Mouse (Mus musculus) heart, postnatal 10 days (tissue): ENCODE measurements around the gene Dmac2. TPM values are rescaled to one million over a fixed set of nuclear protein-coding genes. Genes with fewer than 3 reads are reported as not detected.
"Not testable (repeated sequence)": the region's sequence is repeated elsewhere in the genome, so short reads cannot be mapped to it uniquely, and the experiment has no call there.

Experiments used
- DNase-seq, 2 experiments: peaks; one replicate each; pipeline ENCODE4 v3.0.0; 2021
- intact Hi-C: fragments of 180-260 bp; cut with DNase I; formaldehyde crosslinking; loops from one replicate; pipeline ENCODE4 v1.15.1; 2025
- total RNA-seq, 2 experiments: library from RNA; stranded (reverse); gene quantifications; 2 replicates each; pipeline ENCODE4 v1.2.3; 2021

Gene Dmac2
- 10 to 100 TPM; 52.4 to 52.9 TPM for total RNA-seq

DNA sequence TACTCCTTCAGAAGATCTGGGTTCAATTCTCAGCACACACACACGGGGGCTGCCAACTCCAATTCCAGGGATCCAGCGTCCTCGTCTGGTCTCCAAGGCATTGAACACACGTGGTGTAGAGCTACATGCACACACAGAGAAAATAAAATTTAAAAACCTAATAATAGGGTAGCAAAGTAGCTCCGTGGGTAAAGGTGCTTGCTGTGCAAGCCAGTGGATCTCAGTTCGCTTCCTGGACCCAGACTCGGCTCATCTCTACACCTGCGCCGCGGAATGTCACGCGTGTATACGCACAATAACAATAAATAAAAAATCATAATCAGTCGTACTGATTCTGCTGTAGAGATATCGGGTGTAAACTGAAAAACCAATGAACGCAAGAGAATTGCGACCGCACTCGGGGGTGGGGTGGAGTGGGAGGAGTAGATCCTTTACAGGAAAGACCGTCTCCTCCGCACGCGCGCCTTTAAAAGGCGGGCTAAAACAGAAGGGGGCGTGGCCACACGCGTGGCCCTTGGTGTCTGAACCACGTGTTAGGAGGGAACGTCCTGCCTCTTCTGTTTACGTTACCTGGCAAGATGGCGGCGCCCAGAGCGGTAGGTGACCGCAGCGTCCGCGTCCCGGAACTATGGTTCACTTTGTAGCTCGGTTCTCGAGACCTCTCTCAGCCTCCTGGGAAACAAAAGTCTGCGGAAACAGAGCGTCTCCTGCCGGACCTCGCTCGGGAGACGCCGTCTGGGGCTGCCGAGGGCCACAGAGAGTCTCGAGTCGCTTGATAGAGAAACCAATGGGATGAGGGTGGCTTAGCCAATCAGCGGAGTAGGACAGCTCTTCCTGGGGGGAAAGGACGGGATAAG, at the start of gene Dmac2:
TSS of gene Dmac2 (plus strand) at position 550 of the 857 bp plus-strand sequence.
- peak; percentile 95 to 96 for DNase-seq
- intact Hi-C loops: no loop called here

DNA sequence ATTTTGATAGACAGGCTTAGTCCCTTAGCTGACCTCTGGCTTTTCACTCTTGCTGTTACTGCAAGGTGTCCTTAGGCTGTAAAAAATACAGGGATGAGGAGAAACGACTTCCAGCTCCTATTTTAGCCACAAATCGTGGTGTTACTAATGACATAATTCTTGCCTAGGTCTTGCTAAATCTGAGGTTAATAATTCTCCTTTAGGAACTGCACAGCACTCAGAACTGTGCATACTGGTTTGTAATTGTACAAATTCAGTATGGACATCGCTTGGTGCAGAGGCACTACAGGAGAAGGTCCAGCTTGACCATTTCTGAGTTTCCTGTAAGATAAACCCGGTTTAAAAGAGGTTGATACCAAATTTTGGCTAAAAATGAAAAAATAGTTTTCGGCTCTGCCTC, 45.4 kb upstream of the Dmac2 start:
- DNase-seq, intact Hi-C loops: not testable (repeated sequence)

DNA sequence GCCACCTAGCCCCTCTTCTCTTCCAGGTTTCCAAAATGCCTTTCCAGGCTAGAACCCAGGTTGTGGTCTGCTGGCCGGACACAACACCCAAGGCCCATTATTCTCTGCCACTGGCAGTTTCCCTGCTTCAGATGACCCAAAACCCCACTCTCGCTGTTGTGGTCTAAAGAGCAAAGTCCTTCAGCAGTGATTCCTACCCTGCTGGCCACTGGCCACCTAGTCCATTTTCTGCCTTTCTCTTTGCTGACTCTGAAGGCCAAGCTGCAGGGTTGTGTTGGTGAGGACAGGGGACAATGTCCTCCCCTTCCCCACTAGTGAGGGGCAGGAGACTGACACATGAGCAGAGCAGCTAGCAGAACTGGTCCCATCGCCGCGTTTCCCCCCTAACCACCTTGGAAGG, 44.1 kb upstream of the Dmac2 start:
- intact Hi-C loops: loop anchor here (5.0 kb wide), 1 partner anchor 738 kb away; no protein-coding TSS in a partner anchor
- no peak for DNase-seq

DNA sequence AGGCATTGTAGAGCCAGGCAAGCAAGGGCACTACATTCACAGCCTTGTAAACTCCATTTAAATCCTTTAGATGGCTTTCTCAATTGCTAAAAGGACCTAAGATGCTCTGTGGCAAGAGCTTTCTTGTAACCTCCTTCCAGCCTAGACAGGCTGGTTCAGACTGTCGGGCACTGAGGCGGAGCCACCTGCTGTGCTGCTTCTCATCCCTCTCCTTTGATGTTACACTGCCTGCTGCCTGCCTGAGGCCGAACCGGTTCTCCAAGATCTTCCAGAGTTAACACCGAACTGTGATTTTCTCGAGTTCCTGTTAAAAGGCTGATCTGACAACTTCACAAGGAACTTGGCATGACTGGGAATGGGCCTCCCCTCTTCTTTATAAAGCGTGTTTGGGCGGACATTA, 43.3 kb upstream of the Dmac2 start:
- no peak for DNase-seq
- intact Hi-C loops: loop anchor here (5.0 kb wide), 1 partner anchor 739 kb away; no protein-coding TSS in a partner anchor

DNA sequence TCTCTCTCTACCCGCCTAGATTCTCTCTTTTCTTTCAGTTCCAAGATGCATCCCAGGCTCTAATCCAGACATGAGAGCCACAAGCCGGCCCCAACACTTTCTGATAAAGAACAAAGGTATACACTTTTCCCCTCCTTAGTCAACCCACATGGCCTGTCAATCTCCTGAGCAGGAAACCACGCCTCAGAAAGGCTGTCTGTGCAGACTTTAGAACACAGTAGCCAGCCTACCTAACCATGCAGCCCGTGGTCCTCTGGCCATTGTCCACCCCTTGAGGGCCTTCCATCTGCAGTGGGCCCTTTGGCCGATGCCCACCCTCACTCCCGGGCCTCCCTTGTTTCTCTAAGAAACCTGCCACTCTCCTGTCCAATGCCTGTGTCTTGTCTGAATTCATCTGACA, 42.9 kb upstream of the Dmac2 start:
- DNase-seq: not testable (repeated sequence)
- intact Hi-C loops: loop anchor here (5.0 kb wide), 1 partner anchor 739 kb away; no protein-coding TSS in a partner anchor

DNA sequence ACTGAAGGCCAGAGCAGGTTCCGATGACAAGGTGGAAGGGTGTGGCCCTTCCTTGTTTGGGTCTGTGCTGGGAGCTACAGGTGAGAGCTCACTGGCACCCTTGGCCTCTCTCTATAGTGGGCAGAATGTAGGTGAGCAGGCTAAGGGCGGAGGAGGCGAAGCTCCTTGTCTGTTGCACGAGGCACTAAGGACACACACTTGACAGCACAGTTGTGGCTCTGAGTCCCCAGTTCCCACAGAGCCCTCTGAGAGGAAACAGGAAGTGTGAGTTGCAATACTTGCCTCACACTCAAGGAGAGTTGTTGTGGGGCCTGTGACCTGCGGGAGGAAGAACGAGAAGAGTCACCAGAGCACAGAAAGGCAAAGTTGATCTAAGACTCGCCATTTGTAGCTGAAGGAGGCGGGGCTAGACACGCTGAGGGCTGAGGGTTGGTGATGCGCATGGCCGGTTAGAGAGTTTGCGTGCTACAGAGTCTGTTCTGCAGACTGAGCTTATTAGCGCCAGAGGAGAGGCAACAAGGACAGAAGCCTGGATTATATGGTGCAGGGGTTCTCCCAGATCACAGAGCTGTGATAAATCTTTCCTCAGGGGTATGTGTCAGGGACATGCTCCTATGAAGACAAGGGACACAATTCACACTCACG, 42.3 kb upstream of the Dmac2 start:
- DNase-seq: not testable (repeated sequence)
- intact Hi-C loops: loop anchor here (5.0 kb wide), 1 partner anchor 740 kb away; no protein-coding TSS in a partner anchor

DNA sequence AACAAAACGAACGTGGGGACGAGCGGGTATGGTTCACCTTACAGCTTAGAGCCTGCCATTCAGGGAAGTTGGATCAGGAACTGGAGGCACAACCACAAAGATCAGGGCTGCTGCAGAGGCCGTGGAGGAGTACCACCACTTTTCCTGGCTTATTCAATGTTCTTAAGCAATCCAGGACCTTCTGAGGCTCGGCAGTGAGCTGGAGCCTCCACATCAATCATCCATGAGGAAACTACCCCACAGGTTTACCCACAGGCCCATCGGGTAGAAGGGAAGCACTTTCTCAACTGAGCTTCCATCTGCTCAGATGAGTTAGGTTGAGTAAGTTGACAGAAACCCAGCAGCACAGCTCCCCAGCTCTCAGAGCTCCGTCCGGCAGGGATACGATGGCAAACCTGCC, 39.8 kb upstream of the Dmac2 start:
- intact Hi-C loops: loop anchor here (5.0 kb wide), 1 partner anchor 742 kb away; no protein-coding TSS in a partner anchor
- no peak for DNase-seq

DNA sequence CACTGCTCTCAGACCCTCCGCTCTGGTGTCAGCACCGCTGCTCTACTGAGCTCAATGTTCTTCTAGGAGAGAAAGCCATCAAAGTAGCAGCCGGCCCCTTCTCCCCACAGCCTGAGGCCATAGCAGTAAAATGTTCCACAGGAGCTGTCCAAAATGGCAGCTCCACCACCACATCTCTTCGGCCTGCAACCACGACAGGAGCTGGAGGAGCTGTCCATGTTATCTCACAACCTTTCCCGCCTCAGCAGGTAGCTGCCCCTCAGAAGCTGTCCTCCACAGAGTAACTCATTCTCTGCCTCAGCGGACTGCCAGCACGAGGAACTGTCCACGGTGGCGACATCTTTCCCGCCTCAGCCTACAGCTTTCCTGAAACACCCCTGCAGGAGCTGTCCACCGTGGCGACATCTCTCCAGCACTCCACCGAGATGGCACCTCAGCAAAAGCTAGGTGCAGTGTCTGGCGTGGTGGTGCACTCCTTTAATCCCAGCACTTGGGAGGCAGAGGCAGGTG, 36.9 kb upstream of the Dmac2 start:
- intact Hi-C loops: no loop called here
- no peak for DNase-seq

DNA sequence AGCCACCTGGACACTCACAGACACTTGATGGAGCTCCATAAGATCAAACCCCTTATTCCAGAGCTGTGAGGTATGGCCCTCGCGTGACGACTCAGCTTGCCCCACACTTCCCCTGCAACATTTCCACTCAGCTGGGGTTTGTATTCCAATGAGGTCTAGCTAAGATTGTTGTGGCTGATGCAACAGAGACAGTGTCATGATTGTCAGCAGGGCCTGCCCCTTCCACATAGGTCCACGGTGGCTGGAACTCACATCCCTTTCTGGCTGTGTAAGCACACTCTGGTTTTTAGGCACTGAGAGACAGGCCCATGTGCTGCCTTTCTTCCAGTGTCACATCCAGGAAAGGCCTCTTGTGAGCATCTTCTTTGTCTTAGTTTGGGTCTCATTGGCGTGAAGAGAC, 34.6 kb upstream of the Dmac2 start:
- DNase-seq: no peak
- intact Hi-C loops: no loop called here

DNA sequence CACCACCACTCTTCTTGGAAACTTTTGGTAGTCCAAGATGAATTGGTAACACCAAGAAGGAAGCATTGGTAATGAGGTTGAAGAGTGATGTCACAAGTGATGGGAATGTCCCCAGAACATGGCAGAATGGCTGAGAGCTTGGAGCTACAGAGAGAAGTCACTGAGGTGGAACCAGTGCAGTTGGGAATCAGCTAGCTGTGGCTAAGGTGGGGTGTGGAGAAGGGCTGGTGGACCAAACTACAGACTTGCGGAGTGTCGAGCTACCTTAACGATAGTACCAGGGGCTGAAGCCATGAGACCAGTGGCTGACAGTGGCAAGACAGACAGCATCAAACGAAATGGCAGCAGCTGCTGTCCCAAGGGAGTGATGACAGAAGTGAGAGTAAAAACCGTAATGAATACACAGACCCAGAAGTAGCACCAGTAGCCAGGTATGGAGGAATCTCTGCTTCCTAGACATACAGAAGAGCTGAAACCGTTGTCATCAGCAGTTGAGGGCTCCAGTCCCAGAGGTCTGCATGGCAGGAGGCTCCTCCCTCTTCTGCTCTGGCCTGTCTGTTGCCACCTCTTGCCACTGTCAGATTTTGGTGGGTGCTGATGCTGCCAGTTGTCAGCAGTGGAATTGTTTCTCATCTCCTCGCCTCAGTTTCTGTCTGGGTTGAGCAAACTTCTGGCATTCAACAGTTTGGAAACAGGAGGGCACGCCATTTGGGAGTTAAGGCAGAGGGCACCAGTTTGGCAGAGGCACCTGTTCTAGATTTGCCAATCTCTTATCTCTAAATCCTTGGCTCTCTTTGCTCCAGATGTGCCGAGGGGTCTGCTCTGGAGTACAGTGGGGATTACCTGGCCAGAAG, 33.6 kb upstream of the Dmac2 start:
- DNase-seq: no peak
- intact Hi-C loops: no loop called here

DNA sequence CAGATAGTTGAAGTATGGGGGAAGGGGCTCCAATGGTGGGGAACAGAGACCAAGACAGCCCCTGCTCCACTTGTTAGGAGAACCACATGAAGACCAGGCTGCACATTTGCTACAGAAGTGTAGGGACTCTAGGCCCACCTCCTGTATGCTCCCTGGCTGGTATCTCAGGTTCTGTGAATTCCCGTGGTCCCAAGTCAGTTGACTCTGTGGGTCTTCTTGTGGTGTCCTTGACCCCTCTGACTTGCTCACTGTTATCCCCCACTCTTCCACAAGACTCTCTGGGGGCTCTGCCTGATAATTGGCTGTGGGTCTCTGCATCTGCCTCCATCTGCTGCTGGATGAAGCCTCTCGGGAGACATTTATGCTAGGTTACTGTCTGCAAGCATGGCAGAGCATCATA, 28.0 kb upstream of the Dmac2 start:
- intact Hi-C loops: no loop called here
- no peak for DNase-seq

DNA sequence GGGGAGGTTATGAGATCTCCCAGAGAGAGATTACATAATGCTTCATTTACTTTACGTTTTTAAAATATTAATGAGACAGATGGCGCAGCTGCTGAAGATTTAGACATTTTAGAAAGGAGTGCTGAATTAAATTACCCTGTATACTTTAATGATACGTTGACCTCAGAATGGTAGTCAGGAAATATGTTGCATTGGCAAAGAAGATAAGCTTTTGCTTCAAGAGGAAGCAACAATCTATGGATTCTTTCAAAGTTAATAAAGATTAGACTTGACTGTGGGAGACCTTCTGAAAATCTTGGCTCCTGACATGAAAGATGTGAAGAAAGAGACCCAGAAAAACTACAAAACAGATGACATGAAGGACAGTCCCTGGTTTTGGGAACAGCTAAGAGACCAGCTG, 25.4 kb upstream of the Dmac2 start:
- intact Hi-C loops: no loop called here
- no peak for DNase-seq

DNA sequence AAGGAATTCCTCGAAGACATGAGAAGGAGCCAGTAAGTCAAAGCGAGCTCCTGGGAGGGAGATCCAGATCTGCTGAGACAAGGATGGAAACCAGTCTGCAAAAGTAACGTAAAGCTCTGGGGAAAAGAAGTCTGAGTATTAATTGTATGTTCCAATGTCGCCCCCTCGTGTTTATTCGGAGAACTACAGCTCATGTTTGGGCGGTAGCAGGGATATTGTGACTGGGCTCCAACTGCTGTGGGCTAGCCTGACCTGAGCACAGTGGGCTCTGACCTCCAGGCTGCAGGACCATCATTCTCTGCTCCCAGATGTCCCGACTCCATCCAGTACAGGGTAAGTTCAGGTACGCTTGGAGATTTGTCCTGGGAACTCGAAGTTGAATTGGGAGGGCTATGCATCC, 19.6 kb upstream of the Dmac2 start:
- intact Hi-C loops: loop anchor here (5.0 kb wide), 2 partner anchors 112 to 172 kb away; no protein-coding TSS in a partner anchor
- DNase-seq: peak; percentile 74 to 83

DNA sequence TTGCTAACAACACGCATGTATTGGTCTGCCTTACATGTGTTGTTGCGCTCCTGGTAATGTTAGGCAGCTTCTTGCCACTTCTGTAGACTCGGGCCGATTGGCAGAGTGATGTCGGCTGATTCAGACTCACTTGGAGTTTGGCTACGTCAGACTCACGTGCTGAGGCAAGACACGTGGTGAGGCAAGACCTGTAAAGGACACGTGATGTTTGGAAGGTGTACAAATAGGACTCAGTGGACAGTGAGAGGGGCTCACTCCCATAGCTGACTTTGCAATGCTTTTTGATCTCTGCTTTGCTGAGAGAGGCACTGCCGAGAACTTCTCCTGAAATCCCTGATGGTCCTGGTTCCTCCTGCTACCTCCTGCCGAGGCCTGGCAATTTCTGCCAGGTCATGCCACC, 18.5 kb upstream of the Dmac2 start:
- intact Hi-C loops: no loop called here
- DNase-seq: no peak

DNA sequence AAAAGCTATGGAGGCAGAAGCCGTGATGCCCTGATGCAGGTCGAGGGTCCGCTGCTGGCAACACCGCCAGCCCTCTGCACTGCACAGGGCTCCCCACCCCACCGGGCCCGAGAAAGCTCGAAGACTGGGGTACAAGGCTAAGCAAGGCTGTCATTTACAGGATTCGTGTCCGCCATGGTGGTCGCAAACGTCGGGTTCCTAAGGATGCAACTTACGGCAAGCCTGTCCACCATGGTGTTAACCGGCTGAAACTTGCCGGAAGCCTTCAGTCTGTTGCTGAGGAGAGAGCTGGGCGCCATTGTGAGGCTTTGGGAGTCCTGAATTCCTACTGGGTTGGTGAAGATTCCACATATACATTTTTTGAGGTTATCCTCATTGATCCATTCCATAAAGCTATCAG, 17.9 kb upstream of the Dmac2 start:
- intact Hi-C loops: no loop called here
- DNase-seq: no peak

DNA sequence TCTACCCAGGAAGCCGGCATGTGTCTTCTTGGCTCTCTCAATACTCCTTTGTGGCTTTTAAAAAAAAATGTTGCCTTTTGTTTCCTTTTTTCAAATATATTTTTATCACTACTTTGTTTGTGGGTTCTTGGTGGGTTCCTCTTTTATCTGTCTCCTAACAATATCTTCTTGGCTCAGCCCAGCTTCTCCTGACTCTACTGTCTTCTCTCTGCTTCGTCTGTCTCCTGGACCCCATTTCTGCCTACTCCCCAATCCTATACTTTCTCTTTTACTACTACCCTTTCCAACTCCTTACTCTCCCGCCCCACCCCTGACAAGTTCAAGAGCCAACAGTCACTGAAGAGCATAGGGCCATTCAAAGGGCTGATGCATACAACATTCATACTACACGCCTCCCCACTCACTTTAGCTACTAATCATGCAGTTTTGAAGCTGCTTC, 12.6 kb upstream of the Dmac2 start:
- no peak for DNase-seq
- intact Hi-C loops: no loop called here

DNA sequence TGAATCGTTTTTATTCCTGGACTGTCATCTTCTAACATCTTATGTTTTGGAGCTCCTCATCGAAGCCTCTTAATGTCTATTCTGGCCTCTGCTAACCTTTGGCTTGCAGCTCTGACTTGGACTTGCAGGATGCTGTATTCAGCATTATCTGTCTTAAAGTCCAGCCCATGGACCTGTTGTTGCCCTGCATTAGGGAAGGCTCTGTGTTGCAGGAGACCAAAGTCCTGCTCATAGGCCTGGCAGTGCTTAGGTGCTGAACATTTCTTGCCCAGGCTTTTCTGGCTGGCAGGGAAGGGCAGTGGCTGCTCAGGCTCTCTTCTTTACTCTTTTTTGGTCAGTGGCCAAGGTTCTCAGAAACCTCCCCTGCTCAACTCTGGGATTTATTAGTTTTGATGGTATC, 12.0 kb upstream of the Dmac2 start:
- no peak for DNase-seq
- intact Hi-C loops: no loop called here

DNA sequence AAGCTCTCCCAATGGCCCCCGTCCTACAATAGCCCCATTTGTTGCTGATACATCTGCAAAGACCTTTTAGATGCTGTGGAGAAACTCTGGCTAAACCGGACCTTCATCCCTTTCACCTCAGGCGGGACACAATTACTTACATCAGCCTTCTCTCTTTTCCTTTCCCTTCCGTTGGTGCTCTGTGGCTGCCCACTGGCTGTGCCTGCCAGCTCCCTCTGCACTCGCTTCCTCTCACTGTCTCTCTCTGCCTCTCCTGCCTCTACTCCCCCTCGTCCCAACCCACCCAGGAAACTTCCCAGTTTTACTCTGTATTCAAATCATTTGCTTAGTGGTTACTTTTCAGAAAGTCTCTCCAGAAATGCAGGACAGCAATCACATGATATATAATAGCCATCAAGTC, 9.2 kb upstream of the Dmac2 start:
- intact Hi-C loops: no loop called here
- no peak for DNase-seq

DNA sequence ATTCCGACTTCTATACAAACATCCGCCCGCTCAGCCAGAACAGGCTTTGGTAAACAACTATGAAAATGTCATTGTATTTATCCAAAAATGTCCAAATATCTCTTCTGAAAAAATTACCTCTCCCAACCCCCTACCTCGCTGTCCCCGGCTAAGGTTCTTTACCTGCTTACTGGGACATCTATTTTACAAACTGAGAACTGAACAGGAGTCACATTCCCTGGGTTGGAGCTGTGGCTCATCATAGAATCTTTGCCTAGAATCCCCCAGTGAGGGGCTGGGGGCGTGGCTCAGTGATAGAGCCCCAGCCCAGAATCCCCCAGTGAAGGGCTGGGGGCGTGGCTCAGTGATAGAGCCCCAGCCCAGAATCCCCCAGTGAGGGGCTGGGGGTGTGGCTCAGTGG, 7.7 kb upstream of the Dmac2 start:
- intact Hi-C loops: no loop called here
- no peak for DNase-seq

DNA sequence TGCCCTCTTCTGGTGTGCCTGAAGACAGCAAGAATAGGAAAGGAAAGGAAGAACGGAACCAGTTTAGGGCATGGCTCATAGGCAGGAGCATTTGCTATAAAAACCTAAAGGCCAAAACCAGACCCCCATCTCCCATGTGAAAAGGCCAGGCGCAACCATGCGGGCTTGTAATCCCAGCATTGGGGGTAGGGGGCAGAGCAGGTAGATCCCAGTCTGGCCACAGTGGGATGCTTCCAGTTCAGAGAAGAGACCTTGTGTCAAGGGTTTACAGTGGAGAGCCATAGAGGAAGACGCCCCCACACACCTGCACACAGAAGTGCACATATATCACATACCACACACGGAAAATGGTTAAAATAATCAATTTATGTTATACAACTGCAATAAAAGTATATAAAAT, 5.1 kb upstream of the Dmac2 start:
- intact Hi-C loops: no loop called here

More for the DNA sequence above, 5.1 kb upstream of the Dmac2 start:
- DNase-seq: no peak
